In the genomic region with DNA sequence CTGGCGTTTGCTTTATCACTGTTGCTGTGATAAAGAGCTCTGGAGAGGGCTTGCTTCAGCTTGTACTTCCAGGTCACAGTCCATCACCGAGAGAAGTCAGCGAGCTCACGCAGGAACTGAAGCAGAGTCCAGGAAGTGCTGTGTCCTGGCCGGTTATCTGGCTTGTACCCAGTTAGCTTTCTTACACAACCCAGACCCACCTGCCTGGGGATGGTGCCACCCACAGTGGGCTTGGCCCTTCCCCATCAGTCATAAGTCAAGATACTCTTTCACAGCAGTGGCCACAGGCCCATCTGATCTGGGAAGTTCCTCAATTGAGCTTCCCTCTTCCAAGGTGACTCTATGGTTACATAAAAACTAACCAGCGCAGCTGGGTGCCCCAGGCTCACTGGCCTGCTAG, we compare ENCODE assay signal across 22 mouse cellular contexts. TPM values are rescaled to one million over a fixed set of nuclear protein-coding genes. Genes with fewer than 3 reads are reported as not detected.
DNase-seq lines count a peak whose midpoint lies in the region; ATAC-seq lines count a peak whose summit lies in the region.
"Had no signal": no experiment of that assay in that cellular context is flagged by ENCODE, and none has a peak within 500 bp of the region (broad histone marks: within the 10 kb centered on the region; RNA-seq: fewer than 3 reads in every experiment).

No protein-coding gene starts in this region.

- no peak overlapping the region for H3K4me2 ChIP-seq in intestine, embryonic 16.5 days (ENCODE audit: low read depth, low read length)
- H3K4me2 ChIP-seq: embryonic facial prominence, embryonic 12.5 days had no signal

- H3K27me3 ChIP-seq in intestine, embryonic 16.5 days (replicated peaks; ENCODE audit: control insufficient read depth, insufficient read depth, low read length) = peaks cover 32% of the 10 kb centered on the region

- H3K36me3 ChIP-seq in intestine, embryonic 16.5 days (ENCODE audit: control insufficient read depth, insufficient read depth, low read length) = no peaks in the 10 kb centered on the region
- H3K36me3 ChIP-seq: embryonic facial prominence, embryonic 12.5 days; forebrain, embryonic 12.5 days; heart, embryonic 10.5 days; hindbrain, embryonic 12.5 days had no signal

- no peak overlapping the region for H3K27ac ChIP-seq in intestine, embryonic 16.5 days (ENCODE audit: low read length)
- H3K27ac ChIP-seq: embryonic facial prominence, embryonic 12.5 days; forebrain, embryonic 12.5 days; heart, embryonic 10.5 days; hindbrain, embryonic 12.5 days had no signal

- 0 out of 2 replicates have a peak, but pooled peaks cover 4% of the 10 kb centered on the region for H3K4me1 ChIP-seq in intestine, embryonic 16.5 days (ENCODE audit: control insufficient read depth, insufficient read depth, low read length)

- no peak overlapping the region for H3K9ac ChIP-seq in intestine, embryonic 16.5 days (ENCODE audit: low read depth, low read length)
- H3K9ac ChIP-seq: embryonic facial prominence, embryonic 12.5 days; forebrain, embryonic 12.5 days; hindbrain, embryonic 12.5 days had no signal

- DNase-seq in 416B (ENCODE audit: low read depth) = peak; percentile 43
- peak; percentile 84 for DNase-seq in fat pad, adult 2 months (ENCODE audit: extremely low read depth, low read depth, low spot score)
- peak; percentile 7 for DNase-seq in skeletal muscle tissue, adult 2 months (ENCODE audit: low read depth, low spot score)
- DNase-seq in thymus, postnatal 10 days (ENCODE audit: low spot score in 2 of 2) = no peak
- DNase-seq in left cerebral cortex, postnatal 25 days (ENCODE audit: low spot score in 2 of 2) = no peak
- DNase-seq in embryo, embryonic 10 days (ENCODE audit: low spot score) = no peak
- DNase-seq in gastrocnemius, adult 18-20 months (ENCODE audit: low spot score) = no peak
- DNase-seq: adrenal gland, adult 8-10 months; adrenal gland, postnatal 36 days; cerebellum, adult 2 months; cerebellum, postnatal 10 days; gastrocnemius, postnatal 14 days; heart, adult 11 months; heart, postnatal 10 days; heart, postnatal 4 days had no signal

- 57% methylated on average over 6 of the region's 6 CpGs for WGBS in intestine, embryonic 16.5 days

- H3K9me3 ChIP-seq in intestine, embryonic 16.5 days (ENCODE audit: control insufficient read depth, low read length) = no peaks in the 10 kb centered on the region
- H3K9me3 ChIP-seq: embryonic facial prominence, embryonic 12.5 days; forebrain, embryonic 12.5 days; heart, embryonic 10.5 days; hindbrain, embryonic 12.5 days had no signal

- peak; percentile 68 for ATAC-seq in intestine, embryonic 16.5 days
- ATAC-seq: forebrain, embryonic 16.5 days; hindbrain, embryonic 16.5 days had no signal

- intact Hi-C loops in left cerebral cortex, postnatal 25 days (cut with DNase I) = no loop called here

- H3K4me3 ChIP-seq in intestine, embryonic 16.5 days (ENCODE audit: low read length) = no peak overlapping the region
- H3K4me3 ChIP-seq: embryonic facial prominence, embryonic 12.5 days; forebrain, embryonic 12.5 days; heart, embryonic 10.5 days; hindbrain, embryonic 12.5 days had no signal

RNA-seq across cellular contexts. Expression of a gene that starts 31.6 kb away (rescaled TPM):
- polyA plus RNA-seq in intestine, embryonic 16.5 days (2015; fragmentation: Nextera tagmentation; extraction: Ambion mirVana) = 4.7 and 5.9 TPM in 2 replicates
- total RNA-seq in left cerebral cortex, postnatal 25 days (2021) = 1 to 10 TPM in 1 of 2 experiments, under 1 TPM in 1; 0.94 to 1.8 TPM
- total RNA-seq in gastrocnemius, adult 18-20 months (2021) = 10 to 100 TPM; 37.9 to 44.4 TPM

Comparison
In these comparisons a context has a peak if more than half of its experiments do, and no peak if none do; other contexts are left out.
1. DNase-seq: peak in 416B (single experiment), fat pad, adult 2 months (single experiment) and skeletal muscle tissue, adult 2 months (single experiment); none in thymus, postnatal 10 days (0 of 2), left cerebral cortex, postnatal 25 days (0 of 2), embryo, embryonic 10 days (single experiment) and gastrocnemius, adult 18-20 months (single experiment).
2. RNA of a gene that starts 31.6 kb away (total RNA-seq): 37.9 to 44.4 TPM in gastrocnemius, adult 18-20 months; 0.94 to 1.8 TPM in left cerebral cortex, postnatal 25 days; every median in the first group is over 10 times any median in the second.